Mouse (Mus musculus) gastrocnemius, postnatal 10 days (tissue): ENCODE data around the gene Mical2. TPM values are rescaled to one million over a fixed set of nuclear protein-coding genes. Genes with fewer than 3 reads are reported as not detected.

Experiments
- DNase-seq: peaks from one replicate; pipeline ENCODE4 v3.0.0; 2021; ENCODE audit warnings: mixed read lengths
- total RNA-seq, 2 experiments: library from RNA; stranded (reverse); gene quantifications; 2 replicates each; pipeline ENCODE4 v1.2.3; 2021

Mical2 gene
- total RNA-seq, 2 experiments from 2014 or later, result 41.4 to 50.9 TPM

- DNase-seq, result peak; percentile 51
Measured at GRCm38 (mm10) chr7:112354503-112354951, 128.9 kb downstream of the Mical2 start.

GRCm38 (mm10) chr7:112359594-112359993, 133.9 kb downstream of the Mical2 start:
- no peak for DNase-seq

GRCm38 (mm10) chr7:112362574-112363200, 137.0 kb downstream of the Mical2 start:
- no peak for DNase-seq

GRCm38 (mm10) chr7:112365864-112366263, 140.2 kb downstream of the Mical2 start:
- no peak for DNase-seq

- peak; percentile 88 for DNase-seq
Measured at GRCm38 (mm10) chr7:112369046-112369445, 143.4 kb downstream of the Mical2 start.

- no peak for DNase-seq
Measured at GRCm38 (mm10) chr7:112369977-112370376, 144.3 kb downstream of the Mical2 start.

- DNase-seq, result no peak
Measured at GRCm38 (mm10) chr7:112371387-112371786, 145.7 kb downstream of the Mical2 start.

GRCm38 (mm10) chr7:112374035-112374434, 148.4 kb downstream of the Mical2 start:
- DNase-seq, result no peak

- no peak for DNase-seq
Measured at GRCm38 (mm10) chr7:112375062-112375461, 149.4 kb downstream of the Mical2 start.

GRCm38 (mm10) chr7:112375900-112376299, 150.2 kb downstream of the Mical2 start:
- DNase-seq, result no peak

- no peak for DNase-seq
Measured at GRCm38 (mm10) chr7:112376611-112377010, 151.0 kb downstream of the Mical2 start.

- DNase-seq, result peak; percentile 84
Measured at GRCm38 (mm10) chr7:112377314-112377713, 151.7 kb downstream of the Mical2 start.

- no peak for DNase-seq
Measured at GRCm38 (mm10) chr7:112378056-112378455, 152.4 kb downstream of the Mical2 start.

GRCm38 (mm10) chr7:112378476-112378875, 152.8 kb downstream of the Mical2 start:
- DNase-seq, result no peak

GRCm38 (mm10) chr7:112386521-112386920, 160.9 kb downstream of the Mical2 start:
- no peak for DNase-seq

GRCm38 (mm10) chr7:112387876-112388275, 162.2 kb downstream of the Mical2 start:
- no peak for DNase-seq

GRCm38 (mm10) chr7:112388363-112388875, 162.8 kb downstream of the Mical2 start:
- DNase-seq, result no peak

GRCm38 (mm10) chr7:112389611-112390251, 164.1 kb downstream of the Mical2 start:
- no peak for DNase-seq

GRCm38 (mm10) chr7:112390252-112390936, 164.7 kb downstream of the Mical2 start:
- no peak for DNase-seq

GRCm38 (mm10) chr7:112390937-112391605, 165.4 kb downstream of the Mical2 start:
- no peak for DNase-seq

- no peak for DNase-seq
Measured at GRCm38 (mm10) chr7:112397786-112398185, 172.1 kb downstream of the Mical2 start.

GRCm38 (mm10) chr7:112399425-112400170, 173.9 kb downstream of the Mical2 start:
- DNase-seq, result no peak
